Mouse (Mus musculus) gastrocnemius, adult 18-20 months (tissue): Measurements from ENCODE around the gene Rhox10. TPM values are rescaled to one million over a fixed set of nuclear protein-coding genes. Genes with fewer than 3 reads are reported as not detected.
A peak's percentile ranks its signal among the peaks of the same experiment; 100 is the strongest.
"Not testable (repeated sequence)": the region's sequence is repeated elsewhere in the genome, so short reads cannot be mapped to it uniquely, and the experiment has no call there.

ENCODE experiments used
- DNase-seq: peaks from one replicate; pipeline ENCODE4 v3.0.0; 2021; ENCODE audit warnings: low spot score
- long read RNA-seq, 2 experiments: library from polyadenylated mRNA; stranded (forward); transcript quantifications; one replicate each; pipeline ENCODE4 v2.0.0; 2021
- total RNA-seq, 2 experiments: library from RNA; stranded (reverse); gene quantifications; 2 replicates each; pipeline ENCODE4 v1.2.3; 2021

The Rhox10 gene
- total RNA-seq, result not detected
- long read RNA-seq, experiment 1, result 0 reads
- long read RNA-seq, experiment 2, result 0 reads

- DNase-seq, result no peak
These were observed at the start of gene Rhox10 for GRCm38 (mm10) chrX:38066175-38066574. Rhox10 (plus strand) TSS chrX:38066475.

- not testable (repeated sequence) for DNase-seq
These were observed 47.7 kb upstream of the Rhox10 start, which contains the start of gene Btg1-ps1 for GRCm38 (mm10) chrX:38018597-38018996. Btg1-ps1 (minus strand) TSS chrX:38018815.

GRCm38 (mm10) chrX:38033841-38034240 lies 32.4 kb upstream of the Rhox10 start:
- DNase-seq, result no peak

GRCm38 (mm10) chrX:38039666-38040065 lies 26.6 kb upstream of the Rhox10 start:
- DNase-seq, result no peak

GRCm38 (mm10) chrX:38043014-38043413 lies 23.3 kb upstream of the Rhox10 start, which contains the start of gene Btg1-ps2:
Btg1-ps2 (minus strand) TSS chrX:38043114.
- DNase-seq, result not testable (repeated sequence)

GRCm38 (mm10) chrX:38061544-38061943 lies 4.7 kb upstream of the Rhox10 start:
- no peak for DNase-seq

GRCm38 (mm10) chrX:38084226-38084625 lies 18.0 kb downstream of the Rhox10 start:
- peak; percentile 5 for DNase-seq

GRCm38 (mm10) chrX:38085041-38085440 lies 18.8 kb downstream of the Rhox10 start, which contains the start of gene Rhox11:
Rhox11 (minus strand) TSS chrX:38085141.
- DNase-seq, result no peak

- no peak for DNase-seq
These were observed 44.5 kb downstream of the Rhox10 start, which contains the start of gene Rhox12 for GRCm38 (mm10) chrX:38110807-38111206. Rhox12 (minus strand) TSS chrX:38110907.

- DNase-seq, result no peak
These were observed 54.7 kb downstream of the Rhox10 start, which contains the start of gene Rhox13 for GRCm38 (mm10) chrX:38120982-38121381. Rhox13 (plus strand) TSS chrX:38121219.

Other genes starting within 250 kb of the Rhox10 start
- not detected for gene Rhox6, start 239.6 kb upstream of the Rhox10 start, total RNA-seq
- not detected for gene Rhox7a, start 234.8 kb upstream of the Rhox10 start, total RNA-seq
- not detected for gene Rhox8, start 187.5 kb upstream of the Rhox10 start, total RNA-seq
- gene Rhox7b, start 169.2 kb upstream of the Rhox10 start, total RNA-seq, result not detected
- not detected for gene Rhox9, start 164.7 kb upstream of the Rhox10 start, total RNA-seq
- not detected for gene Btg1-ps1, start 47.7 kb upstream of the Rhox10 start, total RNA-seq
- not detected for gene Btg1-ps2, start 23.4 kb upstream of the Rhox10 start, total RNA-seq
- gene Rhox11, start 18.7 kb downstream of the Rhox10 start, total RNA-seq, result not detected
- gene Rhox12, start 44.4 kb downstream of the Rhox10 start, total RNA-seq, result not detected
- gene Rhox13, start 54.7 kb downstream of the Rhox10 start, total RNA-seq, result not detected
- 1 to 10 TPM; 6.0 to 6.6 TPM for gene Zbtb33, start 123.3 kb downstream of the Rhox10 start, total RNA-seq
- 1 to 10 TPM in 1 of 2 experiments, under 1 TPM in 1; 0.26 to 1.1 TPM for gene Tmem255a, start 186.0 kb downstream of the Rhox10 start, total RNA-seq
- 1 to 10 TPM; 1.6 to 4.3 TPM for gene Atp1b4, start 249.7 kb downstream of the Rhox10 start, total RNA-seq